Mouse (Mus musculus) spleen, adult 2 months (tissue): ENCODE measurements at regions not wholly inside any gene's neighbourhood (a gene's known extent, or its start where the extent isn't known, plus 50 kb on each side); places are given as distances from the start of the nearest gene placed in this dataset.

Source experiments
- CTCF ChIP-seq: fragments of 200-500 bp; IDR thresholded peaks from 2 replicates; pipeline ENCODE4 v1.5.1; 2011; ENCODE audit warnings: mild to moderate bottlenecking, inconsistent platforms; ENCODE audit not compliant: insufficient read depth, insufficient read length, insufficient replicate concordance; ENCODE audit errors: extremely low read depth
- POLR2A ChIP-seq: fragments of 200-500 bp; IDR thresholded peaks from 2 replicates; pipeline ENCODE4 v1.6.1; 2011; ENCODE audit warnings: low read depth, low read length, inconsistent platforms

DNA sequence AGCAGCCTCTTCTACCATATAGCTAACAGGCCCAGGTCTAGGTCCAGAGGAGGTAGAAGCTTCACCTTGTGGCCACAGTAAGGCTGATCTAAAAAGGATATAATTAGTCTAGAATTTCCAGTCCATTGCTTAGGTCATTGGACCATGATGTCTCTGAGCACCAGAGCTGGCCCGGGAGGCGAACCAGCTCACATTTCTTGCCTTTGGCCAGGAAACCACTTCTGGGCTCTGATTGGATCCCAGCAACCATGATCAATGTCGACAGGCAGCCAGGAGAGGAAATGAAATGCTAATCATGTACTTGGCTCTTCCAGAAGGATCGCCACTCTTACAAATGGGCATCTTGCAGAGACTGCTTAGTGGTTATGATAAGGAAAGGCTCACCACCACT lies 99.5 kb upstream of the Nrbf2 start:
- TF ChIP-seq POLR2A (no peak), CTCF (no peak)
